Mouse (Mus musculus): ENCODE results near the gene Scn4b.

DNA sequence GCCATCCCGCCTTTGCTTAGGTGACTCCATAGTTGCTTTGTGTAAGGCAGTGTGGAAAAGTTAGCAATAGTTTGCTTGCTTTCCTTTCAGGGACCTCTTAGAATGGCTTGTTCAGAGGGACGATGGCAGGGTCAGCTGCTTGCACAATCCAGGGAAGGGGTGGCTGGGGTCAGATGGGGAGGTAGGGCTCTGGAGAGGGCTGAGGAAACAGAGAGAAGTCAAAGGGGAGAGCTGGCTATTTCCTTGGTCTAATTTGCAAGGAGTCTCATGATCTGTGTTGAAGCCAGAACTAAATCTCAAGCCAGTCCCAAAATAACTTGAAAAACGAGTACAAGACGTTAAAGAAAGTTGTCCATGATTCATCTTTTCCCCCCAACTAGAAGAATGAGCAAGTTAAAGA is 45.6 kb upstream of the Scn4b start:
- no peak for TF ChIP-seq CTCF (IDR thresholded peaks at IDR 0.05; ENCODE audit: low read depth)
- TF ChIP-seq EP300 (IDR thresholded peaks at IDR 0.05; ENCODE audit: low read depth), result no peak
